Mouse (Mus musculus) G1E (cell line): Measurements from ENCODE around the gene Wdr4. TPM values are rescaled to one million over a fixed set of nuclear protein-coding genes. Genes with fewer than 3 reads are reported as not detected.

Source experiments
- ATAC-seq: 2 replicates; pipeline ENCODE4 v1.8.0; 2016; ENCODE audit warnings: mild to moderate bottlenecking; ENCODE audit not compliant: insufficient number of reproducible peaks, poor library complexity, low FRiP score, severe bottlenecking; ENCODE audit errors: extremely low read depth
- DNase-seq: peaks from one replicate; pipeline ENCODE4 v3.0.0; 2012; ENCODE audit warnings: low spot score
- H3K27me3 ChIP-seq: 2 replicates; pipeline ENCODE4 v1.6.1; 2012; ENCODE audit warnings: mild to moderate bottlenecking, low read length, inconsistent platforms; ENCODE audit not compliant: insufficient read depth
- H3K36me3 ChIP-seq: replicated peaks from 2 replicates; pipeline ENCODE3; 2012; ENCODE audit warnings: mild to moderate bottlenecking, inconsistent platforms
- H3K4me1 ChIP-seq: 2 replicates; pipeline ENCODE4 v1.6.1; 2012; ENCODE audit warnings: low read depth, low read length, inconsistent platforms, mixed read lengths; ENCODE audit not compliant: insufficient read depth
- H3K4me3 ChIP-seq: 2 replicates; pipeline ENCODE4 v1.5.1; 2012; ENCODE audit warnings: low read depth, mild to moderate bottlenecking, inconsistent platforms, low read length, moderate library complexity, mixed read lengths
- H3K9me3 ChIP-seq: replicated peaks from 2 replicates; pipeline ENCODE4 v1.6.1; 2012; ENCODE audit warnings: inconsistent platforms
- CTCF ChIP-seq: IDR thresholded peaks from 2 replicates; pipeline ENCODE4 v1.5.1; 2012; ENCODE audit warnings: low read depth, low read length, inconsistent platforms, mixed read lengths
- GATA1 ChIP-seq: IDR thresholded peaks from 2 replicates; pipeline ENCODE4 v1.6.1; 2012; ENCODE audit warnings: borderline replicate concordance, low read length, inconsistent platforms, mixed read lengths
- GATA2 ChIP-seq: IDR thresholded peaks from 2 replicates; pipeline ENCODE4 v1.6.1; 2012; ENCODE audit warnings: low read depth, low read length, inconsistent platforms, borderline replicate concordance
- POLR2AphosphoS5 ChIP-seq: IDR thresholded peaks from 2 replicates; pipeline ENCODE4 v1.6.1; 2012; ENCODE audit warnings: low read depth, low read length, inconsistent platforms; ENCODE audit not compliant: insufficient replicate concordance
- TAL1 ChIP-seq: conservative IDR thresholded peaks from 2 replicates; pipeline ENCODE4 v1.6.1; 2012; ENCODE audit warnings: low read depth, low read length, inconsistent platforms, mixed read lengths
- polyA plus RNA-seq: library from polyadenylated mRNA; stranded (reverse); fragments of >175 nt; gene quantifications from 2 replicates; pipeline ENCODE4 v1.2.3, GENCODE M21; 2012
- total RNA-seq, 2 experiments: library from RNA; stranded (forward) in 1 of 2; stranded (reverse) in 1 of 2; fragments of 200-1000 nt in 1 of 2; fragments of >200 nt in 1 of 2; fragmentation: Nextera tagmentation in 1 of 2; gene quantifications; 2 replicates each; pipeline ENCODE4 v1.2.3; 2014 to 2017

Gene Wdr4
- total and polyA plus RNA-seq, 3 experiments: 18.4 to 51.0 (median 21.2) TPM

- Histone ChIP-seq H3K9me3 (no peaks in the 10 kb centered on the region), H3K4me1 (no peaks in the 10 kb centered on the region), H3K4me3 (no peak overlapping the region), H3K27me3 (no peaks in the 10 kb centered on the region), H3K36me3 (no peaks in the 10 kb centered on the region)
- no peak for ATAC-seq
- no peak for TF ChIP-seq TAL1
- no peak for TF ChIP-seq GATA2
- no peak for TF ChIP-seq GATA1
- no peak for TF ChIP-seq CTCF
- TF ChIP-seq POLR2AphosphoS5: no peak
- DNase-seq: no peak
These were observed 45.4 kb downstream of the Wdr4 start for GRCm38 (mm10) chr17:31474388-31474787.

- DNase-seq (no peak), ATAC-seq (no peak)
- H3K4me3 ChIP-seq: no peak overlapping the region
- TF ChIP-seq TAL1: no peak
- no peak for TF ChIP-seq GATA1
- TF ChIP-seq GATA2: no peak
- no peak for TF ChIP-seq POLR2AphosphoS5
- TF ChIP-seq CTCF: no peak
- no peaks in the 10 kb centered on the region for H3K4me1 ChIP-seq
- H3K36me3 ChIP-seq: no peaks in the 10 kb centered on the region
- H3K27me3 ChIP-seq: no peaks in the 10 kb centered on the region
- H3K9me3 ChIP-seq: no peaks in the 10 kb centered on the region
These were observed 48.9 kb downstream of the Wdr4 start for GRCm38 (mm10) chr17:31470766-31471418.

- no peaks in the 10 kb centered on the region for H3K4me1 ChIP-seq
- TF ChIP-seq POLR2AphosphoS5 (no peak), TAL1 (no peak), GATA1 (no peak), CTCF (no peak), GATA2 (no peak)
- no peaks in the 10 kb centered on the region for H3K9me3 ChIP-seq
- ATAC-seq (no peak), DNase-seq (no peak)
- no peaks in the 10 kb centered on the region for H3K27me3 ChIP-seq
- no peaks in the 10 kb centered on the region for H3K36me3 ChIP-seq
- no peak overlapping the region for H3K4me3 ChIP-seq
These were observed 51.3 kb downstream of the Wdr4 start for GRCm38 (mm10) chr17:31468496-31468895.

- TF ChIP-seq GATA1: no peak
- no peak for TF ChIP-seq GATA2
- no peak for TF ChIP-seq TAL1
- TF ChIP-seq CTCF: 0 out of 2 replicates have a peak, but pooled peaks have one; percentile 22
- TF ChIP-seq POLR2AphosphoS5: no peak
- Histone ChIP-seq H3K36me3 (no peaks in the 10 kb centered on the region), H3K4me3 (no peak overlapping the region), H3K4me1 (no peaks in the 10 kb centered on the region), H3K27me3 (no peaks in the 10 kb centered on the region), H3K9me3 (0 out of 2 replicates have a peak, but pooled peaks cover 2% of the 10 kb centered on the region)
- ATAC-seq (no peak), DNase-seq (no peak)
These were observed 52.9 kb downstream of the Wdr4 start for GRCm38 (mm10) chr17:31466854-31467253.

DNA sequence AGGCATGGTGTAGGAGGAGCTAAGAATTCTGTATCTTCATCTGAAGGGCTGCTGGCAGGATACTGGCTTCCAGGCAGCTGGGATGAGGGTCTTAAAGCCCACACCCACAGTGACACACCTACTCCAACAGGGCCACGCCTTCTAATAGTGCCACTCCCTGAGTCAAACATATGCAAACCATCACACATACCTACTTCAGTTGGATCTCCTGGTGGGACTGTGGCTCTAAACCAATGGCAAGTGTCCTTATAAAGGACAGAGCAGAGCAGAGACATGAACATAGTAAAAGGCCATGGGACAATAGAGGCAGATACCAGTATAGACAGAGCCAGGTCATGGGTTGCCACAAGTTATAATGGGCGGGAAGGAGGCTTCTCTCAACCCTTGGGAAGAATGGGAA, 57.3 kb downstream of the Wdr4 start:
- H3K4me1 ChIP-seq: no peaks in the 10 kb centered on the region
- ATAC-seq (no peak), DNase-seq (no peak)
- no peaks in the 10 kb centered on the region for H3K27me3 ChIP-seq
- H3K4me3 ChIP-seq: no peak overlapping the region
- no peak for TF ChIP-seq CTCF
- TF ChIP-seq TAL1: no peak
- no peak for TF ChIP-seq POLR2AphosphoS5
- TF ChIP-seq GATA2: no peak
- no peak for TF ChIP-seq GATA1
- H3K9me3 ChIP-seq: peaks cover 5% of the 10 kb centered on the region; the same call in 1 of the 2 replicates
- H3K36me3 ChIP-seq: no peaks in the 10 kb centered on the region

DNA sequence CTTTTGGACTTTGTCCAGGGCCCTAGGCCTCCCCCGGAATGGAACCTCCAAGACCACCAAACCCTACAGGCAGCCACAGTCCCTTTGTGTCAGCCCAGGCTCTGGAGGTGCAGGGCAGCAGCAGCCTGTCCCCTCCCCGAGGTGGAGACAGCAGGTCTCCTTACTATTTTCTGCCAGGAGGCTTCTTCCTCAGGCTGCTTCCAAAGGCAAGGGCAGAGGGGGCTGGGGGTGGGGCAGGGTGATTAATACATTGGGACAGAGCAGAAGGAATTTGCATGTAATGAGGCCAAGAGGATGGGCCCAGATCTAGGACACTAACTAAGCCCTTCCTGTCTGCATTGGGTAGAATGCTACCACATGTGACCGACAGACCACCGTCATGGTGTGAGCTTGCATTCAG, 59.4 kb downstream of the Wdr4 start:
- Histone ChIP-seq H3K36me3 (no peaks in the 10 kb centered on the region), H3K4me1 (no peaks in the 10 kb centered on the region), H3K9me3 (peaks cover 5% of the 10 kb centered on the region; the same call in 1 of the 2 replicates), H3K27me3 (no peaks in the 10 kb centered on the region), H3K4me3 (no peak overlapping the region)
- no peak for DNase-seq
- no peak for ATAC-seq
- TF ChIP-seq GATA1 (no peak), GATA2 (no peak), TAL1 (no peak), CTCF (no peak), POLR2AphosphoS5 (no peak)
